Mouse (Mus musculus): ENCODE measurements around the gene Arhgef39.

The Arhgef39 gene

DNA sequence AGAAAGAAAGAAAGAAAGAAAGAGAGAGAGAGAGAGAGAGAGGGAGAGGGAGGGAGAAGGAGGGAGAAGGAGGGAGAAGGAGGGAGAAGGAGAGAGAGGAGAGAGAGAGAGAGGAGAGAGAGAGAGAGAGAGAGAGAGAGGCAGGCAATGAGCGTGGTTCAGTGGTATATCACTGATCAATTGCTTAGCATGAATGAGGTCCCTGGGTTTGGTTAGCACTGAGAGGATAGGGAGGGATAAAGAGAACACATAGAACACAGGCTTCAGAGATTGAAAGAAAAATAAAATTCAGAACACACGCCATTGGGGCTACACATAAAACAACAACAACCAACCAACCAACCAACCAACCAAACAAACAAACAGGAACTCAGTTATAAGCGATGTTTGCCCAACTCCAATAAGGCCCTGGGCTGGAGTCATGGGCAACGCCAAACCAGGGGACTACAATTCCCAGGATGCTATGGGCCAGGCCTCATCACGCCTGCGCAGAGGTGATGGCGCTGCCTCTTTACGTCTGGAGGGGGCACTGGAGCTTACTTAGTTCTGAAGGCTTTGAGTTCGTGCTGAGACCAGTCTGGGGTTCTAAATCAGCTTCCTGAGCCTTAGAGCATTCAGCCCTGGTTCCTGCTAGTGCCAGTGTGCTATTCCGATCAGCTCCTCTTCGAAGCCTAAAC lies 21.5 kb downstream of the Arhgef39 start:
- peak; percentile 75 for DNase-seq

DNA sequence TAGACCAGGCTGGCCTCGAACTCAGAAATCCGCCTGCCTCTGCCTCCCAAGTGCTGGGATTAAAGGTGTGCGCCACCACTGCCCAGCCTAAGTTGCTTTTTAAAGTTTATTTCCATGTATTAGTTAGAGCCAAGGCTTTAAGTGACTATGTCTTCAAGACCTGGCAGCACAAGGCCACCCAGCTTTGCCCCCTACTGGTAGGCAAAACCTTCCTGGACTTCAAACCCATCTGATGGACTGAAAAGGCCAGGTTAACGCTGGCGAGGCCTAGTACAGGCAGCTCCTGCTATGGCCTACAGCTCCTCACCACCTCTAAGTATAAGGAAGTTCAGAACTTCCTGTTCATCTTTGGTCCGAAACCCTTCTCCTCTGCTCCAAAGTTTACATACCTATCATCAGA lies 22.9 kb downstream of the Arhgef39 start:
- DNase-seq = no peak

DNA sequence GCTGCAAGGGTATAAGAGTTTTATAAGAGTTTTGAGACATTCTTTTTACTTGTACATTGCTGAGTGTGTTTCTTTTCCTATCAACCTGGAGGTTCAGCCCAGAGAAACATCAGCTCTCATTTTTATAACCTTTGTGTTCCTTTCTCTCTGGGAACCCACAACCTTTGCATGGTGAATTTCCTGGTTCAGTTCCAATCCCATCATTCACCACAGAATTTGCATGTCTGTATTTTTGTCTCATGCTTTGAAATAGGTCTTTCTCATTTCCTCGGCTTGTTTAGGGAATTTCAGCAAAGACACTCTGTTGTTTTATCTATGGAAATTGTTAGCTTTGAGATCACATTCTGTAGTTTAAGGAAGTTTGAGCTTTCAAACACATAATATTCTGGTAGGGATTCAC lies 25.9 kb downstream of the Arhgef39 start:
- DNase-seq = no peak

DNA sequence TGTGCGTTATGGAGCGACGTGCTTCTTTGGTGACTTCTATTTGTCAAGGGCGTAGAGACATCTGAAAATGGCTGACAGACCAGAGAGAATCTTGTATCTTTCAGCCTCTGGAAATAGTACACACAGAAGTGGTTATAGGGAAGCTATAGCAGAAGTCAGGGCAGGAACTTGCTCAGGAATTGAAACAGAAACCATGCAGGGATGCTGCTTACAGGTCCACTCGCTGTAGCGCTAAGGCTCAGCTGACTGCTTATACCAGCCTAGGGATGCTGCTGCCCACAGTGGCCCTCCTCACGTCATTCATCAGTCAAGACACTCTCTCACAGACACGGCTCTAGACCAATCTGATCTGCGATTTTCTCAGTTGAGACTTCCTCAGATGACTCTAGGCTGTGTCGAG lies 29.2 kb downstream of the Arhgef39 start:
- no peak for DNase-seq

DNA sequence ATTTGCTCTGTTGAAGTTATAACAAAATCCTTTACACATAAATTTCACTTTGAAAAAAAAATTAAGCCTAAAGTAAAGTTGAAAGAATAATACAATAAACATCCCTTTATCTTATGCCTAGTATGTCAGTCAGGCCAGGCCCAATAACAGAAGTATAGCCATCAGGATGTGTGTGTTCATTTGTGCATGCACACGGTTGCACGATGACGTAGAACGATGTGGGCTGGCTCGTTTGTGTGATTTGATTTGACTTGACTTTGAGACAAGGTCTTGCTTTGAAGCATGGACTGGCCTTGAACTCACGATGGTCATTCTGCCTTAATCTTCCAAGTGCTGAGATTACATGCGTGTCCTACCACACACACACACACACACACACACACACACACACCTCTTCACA lies 32.6 kb downstream of the Arhgef39 start:
- DNase-seq = no peak

DNA sequence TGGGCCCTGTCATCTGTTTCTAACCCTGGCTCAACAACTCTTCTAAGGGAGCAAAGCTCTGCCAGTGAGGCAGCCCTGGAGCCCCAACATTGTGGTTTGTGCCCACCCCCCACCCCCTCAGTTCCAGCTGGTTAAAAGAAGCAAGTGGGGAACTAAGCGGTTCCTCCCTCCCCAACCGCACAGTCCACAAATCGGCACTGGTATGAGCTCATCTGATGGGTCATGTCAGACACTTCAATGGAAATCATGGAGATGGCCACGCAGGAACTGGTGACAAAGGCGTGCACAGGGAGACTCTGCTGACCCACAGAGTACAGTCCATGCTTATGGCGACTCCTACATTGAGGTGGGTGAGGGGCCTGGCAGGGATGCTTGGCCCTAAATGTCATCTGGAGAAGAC lies 33.6 kb downstream of the Arhgef39 start:
- DNase-seq = no peak

DNA sequence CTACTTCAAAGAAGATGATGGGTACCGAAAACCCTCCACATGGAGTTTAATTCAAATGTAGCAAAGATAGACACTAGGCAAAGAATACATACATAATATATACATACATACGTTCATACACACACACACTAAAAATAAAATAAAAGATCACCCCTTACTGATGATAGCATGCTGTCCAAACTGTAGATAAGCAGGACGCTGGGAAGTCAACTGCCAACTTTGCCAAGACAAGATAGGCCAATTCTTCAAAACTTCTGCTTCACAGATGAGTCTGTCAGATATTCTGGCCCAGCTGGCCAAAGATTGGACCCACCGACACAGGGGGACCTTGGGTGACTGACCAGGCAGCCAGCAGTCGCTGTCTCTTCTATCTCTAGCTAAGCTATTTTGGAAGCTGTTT lies 36.4 kb downstream of the Arhgef39 start:
- DNase-seq = no peak

DNA sequence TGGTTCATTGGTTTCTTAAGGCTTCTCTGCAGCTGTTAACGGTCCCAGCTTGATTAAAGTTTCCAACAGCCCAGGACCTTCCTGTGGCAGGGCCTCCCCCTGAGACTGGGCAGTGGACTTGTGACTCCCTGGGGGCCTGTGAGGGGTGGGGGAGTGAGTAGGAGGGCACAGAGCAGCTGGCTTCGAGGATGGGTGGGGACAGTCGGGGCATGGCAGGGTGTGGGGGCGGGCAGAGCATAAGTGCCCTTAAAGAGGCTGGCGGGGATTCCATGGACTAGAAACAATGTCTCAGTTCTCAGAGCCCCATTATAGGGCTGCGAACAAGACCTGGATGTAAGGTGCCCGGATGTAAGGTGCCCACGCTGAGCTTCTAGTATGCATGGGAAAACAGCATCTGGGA lies 42.4 kb downstream of the Arhgef39 start:
- no peak for DNase-seq

DNA sequence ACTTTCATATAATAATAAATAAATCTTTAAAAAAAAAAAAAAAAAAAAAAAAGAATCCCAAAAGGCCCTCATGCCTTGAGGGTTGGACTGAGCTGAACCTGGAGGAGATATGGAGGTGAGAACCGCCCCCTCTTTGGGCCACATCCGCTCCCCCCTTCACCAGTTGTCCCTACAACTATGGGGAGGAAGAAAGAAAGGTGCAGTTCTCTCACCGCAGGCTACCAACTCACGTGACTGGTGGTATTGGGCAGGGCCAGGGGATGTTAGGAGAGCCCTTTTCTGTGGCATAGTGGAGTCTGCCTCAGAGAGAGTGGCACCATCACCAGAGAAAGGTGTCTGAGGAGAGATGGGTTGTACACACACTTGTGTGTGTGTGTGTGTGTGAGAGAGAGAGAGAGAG lies 43.0 kb downstream of the Arhgef39 start:
- DNase-seq = no peak

DNA sequence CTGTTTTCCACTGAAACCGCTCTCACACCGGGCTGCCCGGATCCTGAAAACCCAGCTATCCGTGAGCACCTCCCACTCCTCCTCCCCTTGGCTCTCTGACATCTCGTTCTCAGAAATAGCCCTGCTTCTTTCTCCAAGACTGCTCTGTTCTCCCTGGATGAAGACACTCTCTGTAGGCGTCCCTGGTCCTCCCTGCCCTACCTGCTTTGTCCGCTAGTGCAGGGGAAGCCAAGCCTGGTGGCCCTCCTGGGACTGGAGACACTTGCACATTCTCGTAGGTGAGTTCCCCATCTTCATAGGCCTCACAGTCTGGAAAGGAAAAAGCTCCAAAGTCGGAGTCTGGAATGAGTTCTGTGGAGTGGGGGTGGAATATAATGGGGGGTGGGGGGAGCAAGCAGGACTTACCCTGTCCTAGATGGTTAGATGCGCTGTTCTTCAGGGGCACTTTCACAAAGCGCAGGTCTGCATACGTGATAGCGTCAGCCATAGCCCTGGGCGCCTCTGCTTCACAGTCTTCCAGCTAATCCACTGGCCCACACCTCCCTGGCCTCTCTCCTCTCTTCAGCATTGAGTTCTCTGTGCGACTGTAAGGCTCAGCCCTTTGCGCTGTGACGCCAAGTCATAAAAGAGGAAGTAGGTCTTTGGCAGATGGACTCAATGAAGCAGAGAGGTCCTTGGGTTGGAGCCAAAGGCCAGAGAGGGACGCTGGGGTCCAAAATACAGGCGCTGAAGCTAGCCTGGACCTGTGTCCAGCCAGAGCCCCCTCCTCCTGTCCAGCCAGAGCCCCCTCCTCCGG lies 45.3 kb downstream of the Arhgef39 start, which contains the start of gene Cd72:
Gene Cd72 (minus strand): TSS at position 588 of the 796 bp plus-strand sequence.
- no peak for DNase-seq

DNA sequence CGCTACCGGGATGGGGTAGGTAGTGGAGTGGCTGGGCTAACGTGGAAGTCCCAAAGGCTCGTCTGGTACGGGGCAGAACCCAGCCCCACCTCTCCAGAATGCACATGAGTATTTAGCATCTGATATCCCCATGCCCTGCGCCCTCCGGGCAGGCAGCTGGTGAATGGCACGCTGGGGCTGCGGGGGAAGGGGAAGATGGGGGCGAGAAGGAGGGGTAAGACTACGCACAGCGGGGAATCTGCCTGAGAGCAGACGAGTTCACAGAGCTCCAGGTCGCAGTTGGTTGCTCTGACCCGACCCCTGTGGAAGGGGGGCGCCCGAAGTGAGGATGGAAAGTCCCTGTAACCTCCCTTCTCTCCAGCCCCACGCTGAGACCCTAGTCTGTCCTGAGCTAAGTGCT lies 46.1 kb downstream of the Arhgef39 start:
- no peak for DNase-seq

DNA sequence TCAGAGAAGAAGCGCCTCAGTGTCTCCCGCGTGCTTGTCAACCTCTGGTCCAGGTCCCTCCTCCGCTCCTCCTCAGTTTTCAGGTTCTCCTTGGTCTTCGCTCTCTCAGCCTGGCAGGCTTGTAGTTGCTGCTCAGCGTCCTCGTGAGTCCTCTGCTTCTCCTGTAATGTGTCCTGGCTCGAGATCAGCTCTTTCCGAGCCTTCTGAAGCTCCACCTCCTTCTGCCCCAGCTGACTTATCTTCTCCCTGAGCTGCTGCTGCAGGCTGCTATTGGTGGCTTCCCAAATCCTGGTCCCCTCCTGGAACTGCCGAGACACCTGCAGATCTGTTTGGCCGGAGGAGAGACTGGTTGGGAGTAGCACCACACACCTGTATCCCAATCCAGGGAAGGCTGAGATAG lies 47.2 kb downstream of the Arhgef39 start:
- no peak for DNase-seq

DNA sequence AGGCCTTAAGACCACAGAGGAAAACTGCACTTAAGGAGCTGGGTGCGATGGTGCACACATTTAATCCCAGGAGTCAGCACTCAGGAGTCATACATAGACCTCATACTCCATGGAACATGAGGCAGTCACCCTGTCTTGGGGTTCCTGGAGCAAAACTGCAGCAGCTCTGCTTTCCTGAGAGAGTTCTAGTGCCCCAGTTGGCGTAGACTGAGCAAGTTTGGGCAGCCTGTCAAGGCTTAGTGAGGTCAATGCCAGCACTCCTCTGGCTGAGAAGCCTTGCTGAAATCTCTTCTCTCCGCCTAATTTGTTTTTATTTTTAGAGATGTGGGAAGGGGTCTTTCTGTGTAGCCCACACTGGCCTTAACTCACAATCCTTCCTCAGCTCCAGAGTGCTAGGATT lies 50.9 kb downstream of the Arhgef39 start:
- DNase-seq = no peak

DNA sequence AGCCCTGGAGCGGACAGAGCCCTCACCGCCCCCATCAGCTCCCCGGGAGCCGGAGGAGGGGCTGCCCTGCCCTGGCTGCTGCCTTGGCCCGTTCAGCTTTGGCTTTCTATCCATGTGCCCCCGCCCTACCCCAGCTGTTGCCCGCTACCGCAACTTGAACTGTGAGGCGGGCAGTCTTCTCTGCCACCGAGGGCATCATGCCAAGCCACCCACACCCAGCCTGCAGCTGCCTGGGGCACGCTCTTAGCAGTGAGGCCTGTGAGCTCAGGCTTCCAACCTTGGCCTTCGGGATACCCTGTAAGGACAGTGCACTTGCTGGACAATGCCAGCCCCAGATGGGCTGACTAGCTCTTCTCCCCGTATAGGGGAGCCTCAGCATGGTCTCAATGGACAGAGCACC lies 52.2 kb downstream of the Arhgef39 start:
- no peak for DNase-seq
